In genomic region chr17:24635024-24635423, GRCm38 (mm10) we compare ENCODE assay signal across 14 mouse cellular contexts. TPM values are rescaled to one million over a fixed set of nuclear protein-coding genes. Genes with fewer than 3 reads are reported as not detected.
DNase-seq lines count a peak whose midpoint lies in the region; ATAC-seq lines count a peak whose summit lies in the region.
"Had no signal": no experiment of that assay in that cellular context is flagged by ENCODE, and none has a peak within 500 bp of the region (broad histone marks: within the 10 kb centered on the region; RNA-seq: fewer than 3 reads in every experiment).

No protein-coding gene starts in this region.

- no peak overlapping the region for H3K4me2 ChIP-seq in kidney, embryonic 15.5 days
- H3K4me2 ChIP-seq: limb, embryonic 15.5 days had no signal

- H3K9ac ChIP-seq in kidney, embryonic 15.5 days, result no peak overlapping the region
- H3K9ac ChIP-seq: limb, embryonic 15.5 days had no signal

- no peak overlapping the region for H3K27ac ChIP-seq in kidney, embryonic 15.5 days
- no peak overlapping the region for H3K27ac ChIP-seq in embryonic facial prominence, embryonic 10.5 days (replicated peaks)
- H3K27ac ChIP-seq: limb, embryonic 15.5 days had no signal

- H3K4me3 ChIP-seq in kidney, embryonic 15.5 days (replicated peaks), result no peak overlapping the region
- peak overlapping the region; percentile 16; the same call in 1 of the 2 replicates for H3K4me3 ChIP-seq in embryonic facial prominence, embryonic 10.5 days
- H3K4me3 ChIP-seq: erythroblast, embryonic 14.5 days; limb, embryonic 15.5 days had no signal

- no peaks in the 10 kb centered on the region for H3K9me3 ChIP-seq in kidney, embryonic 15.5 days (replicated peaks)
- H3K9me3 ChIP-seq in embryonic facial prominence, embryonic 10.5 days, result no peaks in the 10 kb centered on the region
- H3K9me3 ChIP-seq: G1E; limb, embryonic 15.5 days had no signal

- peak; percentile 33 for DNase-seq in adrenal gland, postnatal 14 days
- no peak for DNase-seq in adrenal gland, adult 8-10 months
- DNase-seq in kidney, adult 18-20 months, result peak; percentile 39
- no peak for DNase-seq in embryonic facial prominence, embryonic 10.5 days (ENCODE audit: low spot score)
- DNase-seq in lung, postnatal 14 days, result peak; percentile 55
- DNase-seq in B cell, adult 2 months, result no peak
- DNase-seq in c-Kit-positive CD71-positive TER-119-positive erythroid progenitor cells, embryonic 14.5 days (ENCODE audit: low spot score), result no peak
- DNase-seq: cerebellum, adult 11 months had no signal

- no peaks in the 10 kb centered on the region for H3K27me3 ChIP-seq in kidney, embryonic 15.5 days
- H3K27me3 ChIP-seq in embryonic facial prominence, embryonic 10.5 days (replicated peaks; ENCODE audit: low read depth, poor library complexity, severe bottlenecking), result no peaks in the 10 kb centered on the region
- H3K27me3 ChIP-seq: limb, embryonic 15.5 days had no signal

- H3K36me3 ChIP-seq in kidney, embryonic 15.5 days, result peaks cover 33% of the 10 kb centered on the region
- H3K36me3 ChIP-seq in embryonic facial prominence, embryonic 10.5 days (replicated peaks), result peaks cover 29% of the 10 kb centered on the region

- 76% methylated on average over 4 of the region's 4 CpGs for WGBS in kidney, embryonic 15.5 days
- 82% methylated on average over 4 of the region's 4 CpGs for WGBS in embryonic facial prominence, embryonic 10.5 days

- peaks cover 45% of the 10 kb centered on the region for H3K4me1 ChIP-seq in kidney, embryonic 15.5 days
- peaks cover 52% of the 10 kb centered on the region for H3K4me1 ChIP-seq in embryonic facial prominence, embryonic 10.5 days

- ATAC-seq in kidney, embryonic 15.5 days (replicated peaks; ENCODE audit: low FRiP score), result no peak

RNA-seq across cellular contexts. Expression of gene Nthl1, which starts 2.5 kb away (rescaled TPM):
- 7.2 and 7.7 TPM in 2 replicates for total RNA-seq in adrenal gland, postnatal 14 days (2021)
- total RNA-seq in adrenal gland, adult 8-10 months (2022), result 10 to 100 TPM in 3 of 4 experiments, 1 to 10 TPM in 1; 9.0 to 17.3 (median 12.1) TPM
- polyA plus RNA-seq in kidney, embryonic 15.5 days (2015; fragmentation: Nextera tagmentation; extraction: Ambion mirVana), result 20.0 and 20.6 TPM in 2 replicates
- polyA plus RNA-seq in embryonic facial prominence, embryonic 10.5 days (2016; fragmentation: Nextera tagmentation; extraction: Ambion mirVana), result 22.4 and 27.3 TPM in 2 replicates

RNA-seq across cellular contexts. Expression of gene Tsc2, which starts 2.6 kb away (rescaled TPM):
- 100 and 110 TPM in 2 replicates for total RNA-seq in adrenal gland, postnatal 14 days (2021)
- 100 to 1,000 TPM in 3 of 4 experiments, 10 to 100 TPM in 1; 79.2 to 135 (median 111) TPM for total RNA-seq in adrenal gland, adult 8-10 months (2022)
- polyA plus RNA-seq in kidney, embryonic 15.5 days (2015; fragmentation: Nextera tagmentation; extraction: Ambion mirVana), result 60.8 and 71.0 TPM in 2 replicates
- polyA plus RNA-seq in embryonic facial prominence, embryonic 10.5 days (2016; fragmentation: Nextera tagmentation; extraction: Ambion mirVana), result 70.2 and 70.4 TPM in 2 replicates

RNA-seq across cellular contexts. Expression of gene Slc9a3r2, which starts 15.1 kb away (rescaled TPM):
- total RNA-seq in adrenal gland, postnatal 14 days (2021), result 90.2 and 99.1 TPM in 2 replicates
- total RNA-seq in adrenal gland, adult 8-10 months (2022), result 10 to 100 TPM; 45.9 to 78.6 (median 73.7) TPM
- 101 and 106 TPM in 2 replicates for polyA plus RNA-seq in kidney, embryonic 15.5 days (2015; fragmentation: Nextera tagmentation; extraction: Ambion mirVana)
- polyA plus RNA-seq in embryonic facial prominence, embryonic 10.5 days (2016; fragmentation: Nextera tagmentation; extraction: Ambion mirVana), result 31.7 and 37.3 TPM in 2 replicates

RNA-seq across cellular contexts. Expression of gene Npw, which starts 23.2 kb away (rescaled TPM):
- not detected in 2 replicates for total RNA-seq in adrenal gland, postnatal 14 days (2021)
- total RNA-seq in adrenal gland, adult 8-10 months (2022), result not detected
- 0.35 and 0.43 TPM in 2 replicates for polyA plus RNA-seq in kidney, embryonic 15.5 days (2015; fragmentation: Nextera tagmentation; extraction: Ambion mirVana)
- polyA plus RNA-seq in embryonic facial prominence, embryonic 10.5 days (2016; fragmentation: Nextera tagmentation; extraction: Ambion mirVana), result not detected in 2 replicates
- total RNA-seq: G1E; neutrophil, adult 5-6 weeks had no signal
- polyA plus RNA-seq: erythroblast, embryonic 14.5 days; G1E; heart, embryonic 14.5 days; limb, embryonic 15.5 days had no signal

RNA-seq across cellular contexts. Expression of gene Zfp598, which starts 34.5 kb away (rescaled TPM):
- total RNA-seq in adrenal gland, postnatal 14 days (2021), result 44.5 and 47.4 TPM in 2 replicates
- 10 to 100 TPM; 44.9 to 59.4 (median 50.8) TPM for total RNA-seq in adrenal gland, adult 8-10 months (2022)
- 23.9 and 27.6 TPM in 2 replicates for polyA plus RNA-seq in kidney, embryonic 15.5 days (2015; fragmentation: Nextera tagmentation; extraction: Ambion mirVana)
- 29.0 and 30.4 TPM in 2 replicates for polyA plus RNA-seq in embryonic facial prominence, embryonic 10.5 days (2016; fragmentation: Nextera tagmentation; extraction: Ambion mirVana)

Comparison
In these comparisons a context has a peak if more than half of its experiments do, and no peak if none do; other contexts are left out.
1. DNase-seq: peak in adrenal gland, postnatal 14 days (single experiment), kidney, adult 18-20 months (single experiment) and lung, postnatal 14 days (single experiment); none in adrenal gland, adult 8-10 months (single experiment), embryonic facial prominence, embryonic 10.5 days (single experiment), B cell, adult 2 months (0 of 2) and c-Kit-positive CD71-positive TER-119-positive erythroid progenitor cells, embryonic 14.5 days (single experiment).